Mouse (Mus musculus): ENCODE results near the gene Mxd4.

Mxd4 gene

DNA sequence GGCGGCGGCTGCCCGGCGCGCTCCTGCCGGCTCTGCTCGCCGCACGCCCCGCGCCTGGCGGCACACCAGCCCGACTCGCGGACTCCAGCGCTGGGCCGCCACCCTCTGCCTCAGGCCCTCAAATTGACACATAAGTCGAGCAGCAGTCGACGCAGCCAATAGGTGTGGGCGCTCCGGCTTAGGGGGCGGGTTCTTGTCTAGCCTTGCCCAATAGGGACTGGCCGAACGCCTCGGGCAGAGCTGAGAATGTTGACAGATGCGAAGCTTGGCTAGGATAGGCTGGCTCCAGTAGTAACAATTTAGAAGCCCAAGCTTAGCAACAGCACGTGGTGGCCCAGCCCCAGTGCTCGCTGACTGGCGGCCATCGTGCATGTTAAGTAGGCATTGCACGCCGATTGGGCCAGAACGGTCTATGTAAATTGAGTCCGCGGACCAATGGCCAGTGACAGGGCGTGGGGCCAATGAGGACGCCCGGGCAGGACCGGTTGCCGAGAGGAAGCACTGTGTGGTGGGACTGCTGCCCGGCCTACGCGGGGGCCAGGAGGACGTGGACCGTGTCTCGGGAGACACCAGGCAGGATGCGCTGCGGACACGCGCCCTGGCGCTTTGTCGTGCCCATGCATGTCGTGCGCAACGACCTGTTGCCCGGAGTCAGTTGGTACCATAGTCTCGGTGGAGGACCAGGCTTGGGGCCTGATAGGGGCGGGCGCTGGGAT lies at the start of gene Mxd4:
TSS of gene Mxd4 (minus strand) at position 120 of the 716 bp plus-strand sequence.
- DNase-seq (ENCODE audit: inconsistent ontology term) = peak; percentile 99

DNA sequence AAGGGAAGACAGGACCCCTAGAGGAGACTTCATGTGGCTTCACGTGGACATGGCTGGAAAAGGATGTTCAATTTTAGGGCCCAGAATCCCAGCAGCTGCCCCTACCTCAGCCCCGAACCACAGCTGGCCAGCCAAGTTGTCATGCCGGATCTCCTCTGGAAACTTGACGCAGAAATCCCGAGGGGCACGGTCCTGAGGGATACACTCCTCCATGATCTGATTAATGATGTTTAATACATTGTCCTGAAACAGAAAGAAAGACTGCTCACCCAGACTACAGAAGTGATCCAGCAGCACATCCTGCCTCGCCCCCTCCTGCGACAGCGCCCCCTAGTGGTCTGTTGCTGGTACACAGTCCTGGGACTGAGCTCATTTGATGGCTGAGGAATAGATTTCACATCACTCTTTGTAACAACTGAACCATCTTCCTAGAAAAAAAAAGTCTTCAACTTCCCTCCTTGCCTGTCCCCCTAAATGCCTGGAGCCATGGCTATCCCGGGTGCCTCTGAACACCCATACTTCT lies 48.4 kb upstream of the Mxd4 start:
- no peak for DNase-seq (ENCODE audit: inconsistent ontology term)

DNA sequence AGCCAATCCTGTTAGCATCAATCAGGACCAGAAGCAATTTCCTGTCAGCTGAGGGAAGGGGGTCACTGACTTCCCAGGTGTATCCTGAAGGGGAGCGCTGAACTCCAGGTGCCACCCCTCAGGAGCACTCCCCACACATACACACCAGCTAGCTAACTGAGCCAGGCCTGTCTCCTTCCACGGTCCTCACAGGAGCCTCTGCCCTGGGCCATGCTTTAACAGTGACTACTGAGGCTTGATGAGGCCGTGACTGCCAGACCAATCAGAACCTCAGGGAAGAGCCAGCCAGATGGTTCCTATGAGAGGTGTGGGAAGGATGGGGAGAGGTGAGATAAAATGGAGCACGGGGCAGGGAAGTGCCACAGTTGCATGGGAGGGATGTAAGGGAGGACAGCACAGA lies 47.5 kb upstream of the Mxd4 start:
- DNase-seq (ENCODE audit: inconsistent ontology term) = no peak

DNA sequence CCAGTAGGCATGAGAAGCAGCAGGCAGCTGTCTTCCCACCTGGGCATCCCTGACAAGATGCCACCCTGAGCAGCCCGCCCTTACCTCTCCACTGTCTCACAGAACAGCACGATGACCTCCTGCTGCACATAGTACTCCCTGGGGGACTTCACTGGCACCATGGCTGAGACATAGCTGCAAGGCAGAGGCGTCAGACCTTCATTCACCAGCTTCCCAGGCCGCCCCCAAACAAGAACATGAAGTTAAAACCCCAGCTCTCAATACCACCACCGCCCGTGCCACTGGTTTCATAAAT lies 45.6 kb upstream of the Mxd4 start:
- no peak for DNase-seq (ENCODE audit: inconsistent ontology term)

DNA sequence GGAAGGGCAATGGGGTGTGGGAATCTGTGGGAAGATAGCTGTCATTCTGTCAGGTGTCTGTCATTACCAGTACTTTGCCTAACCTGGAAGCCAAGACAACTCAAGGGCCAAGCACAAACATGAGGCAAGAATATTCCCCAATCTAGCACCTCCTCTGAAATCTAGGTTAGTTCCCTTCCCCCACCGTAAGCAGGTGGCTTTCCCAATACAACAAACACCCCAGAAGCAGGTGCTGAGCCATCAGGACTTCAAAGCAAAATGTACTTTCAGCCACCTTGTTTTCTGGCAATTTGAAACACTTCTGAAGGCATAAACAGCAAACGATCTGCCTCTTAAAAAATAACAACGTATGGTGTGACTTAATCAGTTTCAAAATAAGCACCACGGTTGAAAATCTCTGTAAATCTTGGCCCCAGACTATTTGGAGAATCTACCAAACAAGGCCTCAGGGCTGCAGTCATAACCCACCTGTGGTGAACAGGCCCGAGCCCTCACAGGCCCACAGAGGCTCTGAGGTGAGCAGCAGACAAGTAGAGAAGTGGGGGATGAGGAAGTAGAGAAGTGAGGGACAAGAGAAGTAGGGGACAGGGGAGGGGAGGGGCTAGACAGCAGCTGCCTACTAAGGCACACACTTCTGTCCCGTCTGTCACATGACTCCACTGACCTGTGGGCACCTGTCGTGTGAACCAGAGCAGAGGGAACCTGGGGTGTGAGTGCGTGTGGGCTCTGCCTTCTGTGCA lies 45.1 kb upstream of the Mxd4 start:
- DNase-seq (ENCODE audit: inconsistent ontology term) = no peak

DNA sequence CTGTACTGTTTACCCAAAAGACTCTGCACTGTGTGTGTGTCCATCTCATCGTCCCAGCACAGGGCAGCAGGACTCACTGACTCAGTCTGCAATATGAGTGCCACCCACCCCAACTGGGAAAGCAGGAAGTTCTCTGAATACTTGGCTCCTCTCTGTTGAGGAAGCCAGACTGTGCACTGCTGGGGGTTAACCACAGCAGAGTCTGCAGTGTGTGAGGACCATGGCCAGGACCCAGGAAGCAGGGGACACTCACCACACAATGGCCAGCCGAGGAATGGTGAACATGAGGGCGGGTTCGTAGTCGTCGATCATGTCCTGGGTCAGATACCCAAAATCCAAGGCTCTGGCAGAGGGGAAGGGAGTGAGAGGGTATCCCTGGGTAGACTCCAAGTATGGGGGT lies 44.4 kb upstream of the Mxd4 start:
- peak; percentile 36 for DNase-seq (ENCODE audit: inconsistent ontology term)

DNA sequence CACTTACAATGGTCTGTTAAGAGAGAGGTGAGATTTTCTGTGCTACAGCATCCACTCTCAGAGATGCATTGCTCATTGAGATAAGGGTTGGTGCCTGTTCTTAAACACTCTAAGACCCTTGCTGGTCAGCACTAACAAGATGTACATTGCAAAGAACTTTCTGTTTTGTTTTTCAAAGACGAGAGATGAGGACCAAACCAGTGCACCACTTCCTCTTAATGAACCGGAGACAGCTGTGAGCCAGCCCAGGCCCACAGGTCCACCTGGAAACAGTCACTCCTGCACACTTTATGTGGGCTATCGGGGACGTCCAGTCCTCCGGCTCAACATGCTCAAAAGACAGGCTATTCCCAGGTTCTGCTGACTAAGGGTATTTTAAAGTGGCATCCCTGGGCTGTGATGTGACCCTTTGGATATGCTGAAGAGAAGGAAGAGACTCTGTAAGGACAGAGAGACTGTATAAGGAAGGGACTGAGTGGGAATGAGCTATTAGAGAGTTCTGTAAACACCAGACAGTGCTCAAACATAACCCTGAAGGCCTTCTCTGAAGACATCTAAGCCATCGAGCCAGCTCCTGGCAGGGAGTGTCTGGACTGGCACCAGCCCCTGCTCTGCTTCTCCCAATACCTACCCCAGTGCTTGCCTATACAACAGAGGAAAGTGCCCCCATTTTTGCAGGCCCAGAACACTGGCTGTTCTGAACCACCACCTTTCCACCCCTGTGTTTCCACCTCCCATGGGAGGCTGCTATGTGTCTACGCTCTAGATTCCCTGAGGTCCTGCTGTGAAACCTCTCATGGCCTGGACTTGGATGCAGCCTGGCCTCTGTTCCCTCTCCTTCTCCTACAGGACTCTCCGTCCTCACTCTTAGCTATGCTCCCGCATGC lies 43.3 kb upstream of the Mxd4 start:
- no peak for DNase-seq (ENCODE audit: inconsistent ontology term)

DNA sequence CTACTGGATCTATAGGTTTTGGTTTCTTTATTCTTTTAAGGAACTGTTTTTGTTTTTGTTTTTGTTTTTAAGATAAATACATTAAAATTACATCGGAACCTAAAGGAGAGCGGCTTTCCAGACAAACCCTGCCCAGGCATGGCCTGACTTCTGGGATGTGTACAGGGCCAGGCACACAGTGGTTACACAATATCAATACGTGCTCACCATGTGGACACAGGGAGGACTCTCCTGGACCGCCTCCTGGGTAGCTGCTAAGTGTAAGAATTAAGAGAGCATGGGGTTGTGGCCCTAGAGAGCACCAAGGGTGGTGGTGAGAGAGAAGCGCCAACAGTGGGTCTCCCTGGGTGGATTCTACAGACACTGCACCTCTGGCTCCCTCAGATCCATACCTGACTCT lies 42.0 kb upstream of the Mxd4 start:
- no peak for DNase-seq (ENCODE audit: inconsistent ontology term)

DNA sequence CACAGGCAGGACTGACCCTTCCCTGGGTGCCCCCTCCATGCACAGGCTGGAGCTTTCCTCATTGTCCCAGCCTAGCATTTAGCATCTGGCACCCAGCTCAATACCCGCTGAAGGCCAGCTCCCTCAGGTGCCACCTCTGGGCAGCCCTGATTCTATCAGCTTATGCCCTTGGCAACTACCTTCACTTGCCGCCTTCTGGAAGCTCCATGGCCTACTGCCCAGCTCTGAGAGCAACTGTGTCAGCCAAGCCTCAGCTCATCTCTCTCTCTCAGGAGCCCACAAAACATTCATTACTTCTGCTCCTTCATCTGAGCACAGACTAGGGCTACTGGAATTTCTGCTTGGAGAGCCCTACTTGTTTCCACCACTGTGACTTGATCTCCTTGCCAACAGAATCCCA lies 38.0 kb upstream of the Mxd4 start:
- no peak for DNase-seq (ENCODE audit: inconsistent ontology term)

DNA sequence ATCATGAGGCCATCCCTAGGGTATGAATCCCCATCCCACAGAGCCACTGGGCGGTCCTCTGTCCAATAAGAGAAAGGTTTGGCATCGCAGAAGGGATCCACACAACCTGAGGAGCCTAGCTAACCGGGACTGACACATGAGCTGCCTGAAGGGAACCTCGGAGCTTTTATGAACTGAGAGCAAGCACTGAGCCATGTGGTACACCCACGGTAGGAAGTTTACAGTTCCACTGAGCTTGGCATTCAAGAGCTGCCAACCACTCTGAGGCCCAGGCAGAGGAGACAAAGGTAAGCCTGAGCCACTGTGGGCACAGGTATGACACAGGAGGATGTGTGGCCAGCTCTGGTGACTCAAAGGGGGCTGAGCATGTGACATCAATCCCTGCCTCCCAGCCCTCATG lies 37.0 kb upstream of the Mxd4 start:
- DNase-seq (ENCODE audit: inconsistent ontology term) = no peak

DNA sequence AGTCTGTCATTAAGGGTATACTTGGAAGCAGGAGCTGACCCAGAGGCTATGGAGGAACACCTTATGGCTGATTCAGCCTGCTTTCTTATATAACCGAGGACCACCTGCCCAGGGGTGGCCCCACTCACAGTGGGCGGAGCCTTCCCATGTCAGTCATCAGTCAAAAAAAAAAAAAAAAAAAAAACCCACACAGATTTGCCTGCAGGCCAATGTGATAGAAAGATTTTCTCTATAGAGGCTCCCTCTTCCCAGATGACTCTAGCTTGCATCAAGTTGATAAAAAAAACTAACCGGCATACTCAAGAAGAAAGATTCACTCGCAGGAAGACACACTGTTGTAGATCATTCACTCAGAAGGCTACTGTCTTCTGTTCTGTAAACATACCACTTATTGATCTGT lies 32.5 kb upstream of the Mxd4 start:
- no peak for DNase-seq (ENCODE audit: inconsistent ontology term)

DNA sequence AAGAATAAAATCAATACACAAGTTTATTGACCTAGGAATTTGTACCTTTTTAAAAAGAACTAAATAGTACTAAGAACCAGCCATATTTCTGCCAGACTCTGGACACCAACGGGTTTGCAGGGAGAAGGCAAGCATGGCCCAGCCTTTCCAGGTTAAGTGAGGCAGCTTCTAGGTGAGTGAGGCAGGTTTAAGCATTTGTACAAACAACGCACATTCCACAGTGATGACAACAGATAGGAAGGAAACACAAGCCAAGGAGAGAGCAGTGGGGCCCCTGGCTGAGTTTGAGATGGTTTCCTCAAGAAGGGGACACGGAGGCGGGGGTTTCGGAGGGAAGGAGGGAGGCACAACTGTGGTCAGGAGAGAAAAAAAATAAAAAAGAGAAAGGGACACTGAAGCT lies 31.2 kb upstream of the Mxd4 start:
- no peak for DNase-seq (ENCODE audit: inconsistent ontology term)

DNA sequence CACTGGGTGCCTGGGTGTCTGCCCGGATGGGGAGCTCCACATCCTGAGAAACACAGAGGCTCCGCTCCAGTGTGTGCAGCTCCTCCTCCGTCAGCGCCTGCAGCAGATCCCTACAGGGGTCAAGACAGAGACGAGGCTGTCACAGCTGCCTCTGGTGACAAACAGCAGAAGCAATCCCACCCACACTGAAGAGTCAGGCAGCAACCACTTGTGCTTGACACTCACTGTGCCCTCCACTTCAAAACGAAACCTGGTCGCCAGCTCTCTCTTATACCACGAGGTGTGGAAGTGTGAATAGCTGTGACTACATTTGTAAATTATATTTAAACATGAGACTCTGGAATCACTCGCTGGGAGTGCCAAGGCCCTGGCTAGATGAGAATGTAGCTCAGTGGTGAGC lies 30.2 kb upstream of the Mxd4 start:
- no peak for DNase-seq (ENCODE audit: inconsistent ontology term)

DNA sequence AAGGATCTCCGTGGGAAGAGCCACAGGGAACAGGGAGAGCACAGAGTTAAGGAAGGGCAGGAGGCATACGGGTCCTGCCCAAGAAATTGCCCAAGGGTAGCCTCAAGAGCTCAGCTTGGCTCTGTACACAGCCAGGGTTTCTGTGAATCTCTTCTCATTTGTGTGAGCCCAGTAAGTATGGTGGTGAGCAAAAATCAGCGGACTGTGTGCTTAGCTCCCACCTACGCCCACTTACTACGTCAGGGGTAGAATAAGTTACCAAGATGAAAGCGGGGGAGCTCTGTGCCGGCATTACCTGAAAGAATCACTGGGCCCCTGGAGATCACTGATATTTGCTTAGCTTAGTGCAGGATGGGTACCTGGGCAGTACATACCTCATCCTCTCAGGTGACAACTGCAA lies 28.5 kb upstream of the Mxd4 start:
- no peak for DNase-seq (ENCODE audit: inconsistent ontology term)

DNA sequence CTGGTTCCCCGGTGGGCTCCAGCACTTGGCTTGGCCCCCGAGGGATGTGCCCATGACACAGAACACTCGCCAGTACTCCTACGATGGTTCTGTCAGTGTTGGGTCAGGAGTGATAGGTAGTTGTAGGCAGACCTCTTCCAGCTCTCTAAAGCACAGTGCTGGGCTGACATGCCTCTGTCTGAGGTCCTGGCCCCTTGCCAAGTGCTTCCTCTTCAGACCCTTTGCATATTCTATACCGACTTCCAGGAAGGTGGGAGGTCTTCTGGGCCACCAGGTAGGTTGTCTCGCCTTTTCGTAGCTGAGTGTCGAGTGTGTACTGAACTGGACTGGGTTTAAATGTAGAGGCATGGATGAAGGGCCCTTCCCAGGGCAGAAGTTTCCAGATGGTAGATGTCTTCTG lies 26.1 kb upstream of the Mxd4 start:
- no peak for DNase-seq (ENCODE audit: inconsistent ontology term)

DNA sequence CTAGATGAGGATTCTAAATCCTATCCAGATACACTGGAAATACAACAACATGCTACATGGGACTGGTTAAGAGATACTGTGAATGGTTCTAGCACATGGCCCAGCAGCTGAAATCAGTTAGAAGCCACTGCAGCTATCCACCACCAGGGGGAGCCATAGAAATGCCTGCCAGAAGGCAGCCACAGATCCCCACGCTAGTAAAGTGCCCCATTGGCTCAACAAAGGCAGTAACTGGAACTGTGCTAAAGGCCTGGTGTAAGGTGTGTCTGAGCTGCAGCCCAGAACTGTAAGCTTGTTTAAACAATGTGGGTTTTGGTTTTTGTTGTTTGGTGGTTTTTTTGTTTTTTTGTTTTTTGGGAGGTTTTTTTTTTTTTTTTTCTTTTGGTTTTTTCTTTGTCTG lies 22.8 kb upstream of the Mxd4 start:
- peak; percentile 70 for DNase-seq (ENCODE audit: inconsistent ontology term)

DNA sequence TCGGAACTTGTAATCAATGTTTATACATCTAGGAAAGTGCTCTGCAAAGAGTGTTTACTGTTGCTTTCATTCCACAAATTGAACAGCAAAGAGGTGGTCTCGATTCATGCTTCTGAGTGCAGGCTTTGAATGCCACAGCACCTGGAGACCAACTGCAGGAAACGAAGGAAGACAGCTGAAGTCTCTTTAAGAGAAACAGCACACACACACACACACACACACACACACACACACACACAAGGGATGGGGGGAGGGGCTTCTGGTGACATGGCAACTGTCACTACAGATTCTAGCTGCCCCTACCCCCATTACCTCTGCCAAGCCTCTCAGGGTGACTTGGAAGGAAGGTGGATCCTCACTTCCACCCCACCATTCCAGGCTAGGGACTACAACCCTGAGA lies 20.0 kb upstream of the Mxd4 start:
- DNase-seq (ENCODE audit: inconsistent ontology term) = no peak

DNA sequence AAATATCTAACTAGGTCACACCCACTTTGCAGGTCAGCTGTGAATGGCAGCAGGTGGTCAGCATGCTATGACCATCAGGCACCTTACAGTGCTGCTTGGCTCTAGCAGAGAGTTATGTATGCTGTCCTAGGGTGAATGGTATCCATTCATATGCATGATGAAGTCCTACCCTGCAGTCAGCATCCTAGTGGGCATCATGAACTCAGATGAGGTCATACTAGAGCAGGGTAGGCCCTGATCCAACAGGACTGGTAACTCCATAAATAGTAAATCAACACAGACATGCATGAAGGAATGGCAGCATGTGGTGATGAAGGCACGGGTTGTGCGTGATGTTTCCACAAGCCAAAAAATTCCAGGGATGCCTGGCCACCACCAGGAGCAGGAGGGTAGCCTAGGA lies 18.3 kb upstream of the Mxd4 start:
- no peak for DNase-seq (ENCODE audit: inconsistent ontology term)

DNA sequence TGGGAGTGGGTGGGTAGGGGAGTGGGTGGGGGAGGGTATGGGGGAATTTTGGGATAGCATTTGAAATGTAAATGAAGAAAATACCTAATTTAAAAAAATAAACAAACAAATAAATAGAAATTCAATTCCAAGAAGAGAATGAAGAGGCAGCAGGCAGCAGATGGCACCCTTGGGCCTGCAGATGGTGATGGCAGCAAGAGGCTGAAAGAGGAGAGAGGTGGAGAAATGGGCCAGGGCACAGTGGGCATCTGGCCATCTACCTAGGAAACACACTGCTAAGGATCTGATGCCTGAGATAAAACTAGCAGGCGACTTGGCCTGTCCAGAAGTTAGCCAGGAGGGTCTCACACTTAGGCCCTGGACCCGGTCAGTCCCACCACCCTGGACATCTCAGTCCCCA lies 17.4 kb upstream of the Mxd4 start:
- DNase-seq (ENCODE audit: inconsistent ontology term) = no peak

DNA sequence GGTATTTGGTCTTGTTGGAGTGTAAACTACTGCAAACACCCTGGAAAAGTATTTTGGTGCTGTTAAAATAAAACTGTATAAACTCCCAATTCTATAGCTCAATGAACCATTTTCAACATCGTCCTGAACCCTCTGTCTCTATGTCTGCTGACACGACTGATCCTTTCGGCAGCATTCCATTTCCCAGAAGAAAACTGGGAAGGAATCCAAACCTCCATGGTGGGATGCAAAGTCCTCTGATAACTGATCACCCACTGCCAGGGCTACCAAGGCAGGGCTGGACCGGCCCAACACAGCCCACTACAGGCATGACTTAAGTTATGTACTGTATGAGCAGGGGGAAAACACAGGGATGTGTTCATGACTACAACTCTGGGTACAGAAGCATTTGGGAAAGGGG lies 14.5 kb upstream of the Mxd4 start:
- no peak for DNase-seq (ENCODE audit: inconsistent ontology term)

DNA sequence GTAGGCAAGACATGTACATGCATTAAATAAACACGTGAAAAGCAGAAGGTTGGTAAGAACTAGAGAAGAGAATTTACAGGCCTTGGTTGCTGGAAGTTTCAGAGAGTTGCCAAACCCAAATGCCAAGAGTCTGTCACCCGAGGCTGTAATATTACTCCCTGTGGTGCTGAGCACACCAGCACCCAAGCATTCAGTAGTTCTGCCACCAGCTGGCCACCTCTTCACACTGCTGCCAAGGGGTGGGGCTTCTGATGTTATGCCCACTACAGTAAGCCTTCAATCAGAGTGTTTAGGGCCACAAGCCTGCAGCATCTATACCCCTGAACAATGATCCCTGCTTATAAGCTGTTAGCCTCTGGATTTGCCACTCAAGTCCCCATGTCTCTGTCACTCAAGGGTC lies 13.9 kb upstream of the Mxd4 start:
- peak; percentile 61 for DNase-seq (ENCODE audit: inconsistent ontology term)

DNA sequence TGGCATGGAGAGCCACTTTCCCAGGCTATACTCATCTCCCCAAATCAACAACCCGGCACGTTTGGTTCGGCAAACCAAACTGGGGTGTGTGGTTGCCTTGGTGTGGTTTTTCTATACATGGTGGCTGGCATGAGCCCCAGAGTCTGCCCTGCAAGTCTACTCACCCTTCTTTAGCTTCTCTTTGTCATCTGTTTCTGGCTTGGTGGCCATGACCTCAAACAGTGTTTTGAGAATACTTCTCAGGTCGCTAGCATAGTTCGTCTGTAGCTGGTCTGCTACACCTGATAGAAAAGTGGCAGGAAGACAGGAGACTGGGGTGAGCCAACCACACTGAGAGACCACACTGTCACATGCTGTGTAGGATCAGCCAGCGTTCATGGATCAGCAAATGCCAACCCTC lies 11.1 kb upstream of the Mxd4 start:
- no peak for DNase-seq (ENCODE audit: inconsistent ontology term)

DNA sequence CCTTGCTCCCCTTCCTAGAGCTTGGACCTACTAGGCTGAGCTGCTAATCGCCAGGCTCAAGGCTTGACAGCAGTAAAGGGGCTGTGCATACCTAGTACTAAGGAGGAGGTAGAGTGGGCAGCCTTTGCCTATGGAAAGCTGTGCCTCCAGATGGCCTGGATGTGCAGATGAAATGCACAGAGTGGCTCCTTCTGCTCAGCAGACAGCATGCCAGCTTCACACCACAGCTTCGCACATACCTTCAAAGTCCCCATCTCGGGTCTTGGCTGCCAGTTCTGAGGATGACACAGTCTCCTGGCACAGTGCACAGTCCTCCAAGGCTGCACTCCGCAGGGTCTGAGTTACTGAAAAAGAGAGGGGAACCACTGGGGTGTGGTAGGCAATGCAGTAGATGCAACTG lies 9.7 kb upstream of the Mxd4 start:
- no peak for DNase-seq (ENCODE audit: inconsistent ontology term)

Measured in Muller cell, postnatal 12 days (primary cell).